Mouse (Mus musculus): Measurements from ENCODE around the gene Tbxas1. TPM values are rescaled to one million over a fixed set of nuclear protein-coding genes. Genes with fewer than 3 reads are reported as not detected.

The Tbxas1 gene
- polyA plus RNA-seq, 3 experiments from 2014 or later = 0.21 to 0.37 (median 0.25) TPM

- ATAC-seq = no peak
These were observed 48.9 kb downstream of the Tbxas1 start for GRCm38 (mm10) chr6:38923870-38924817.

DNA sequence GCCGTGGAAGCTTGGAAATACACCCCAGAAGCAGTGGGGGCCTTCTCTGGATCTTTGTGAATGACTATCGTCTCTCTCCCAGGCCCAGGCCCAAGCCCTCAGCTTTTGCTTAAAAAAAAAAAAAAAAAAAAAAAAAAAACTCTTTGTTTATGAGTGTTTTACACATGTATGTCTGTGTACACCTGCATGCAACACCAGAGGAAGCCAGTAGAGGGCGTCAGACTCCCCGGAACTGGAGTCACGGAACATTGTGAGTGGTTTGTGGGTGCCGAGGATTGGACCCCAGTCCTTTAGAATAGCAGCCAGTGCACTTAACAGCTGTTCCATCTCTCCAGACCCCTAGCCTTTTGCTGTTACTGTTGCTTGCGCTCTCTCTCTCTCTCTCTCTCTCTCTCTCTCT lies 50.5 kb downstream of the Tbxas1 start:
- no peak for ATAC-seq

- no peak for ATAC-seq
These were observed 51.1 kb downstream of the Tbxas1 start for GRCm38 (mm10) chr6:38926135-38926962.

DNA sequence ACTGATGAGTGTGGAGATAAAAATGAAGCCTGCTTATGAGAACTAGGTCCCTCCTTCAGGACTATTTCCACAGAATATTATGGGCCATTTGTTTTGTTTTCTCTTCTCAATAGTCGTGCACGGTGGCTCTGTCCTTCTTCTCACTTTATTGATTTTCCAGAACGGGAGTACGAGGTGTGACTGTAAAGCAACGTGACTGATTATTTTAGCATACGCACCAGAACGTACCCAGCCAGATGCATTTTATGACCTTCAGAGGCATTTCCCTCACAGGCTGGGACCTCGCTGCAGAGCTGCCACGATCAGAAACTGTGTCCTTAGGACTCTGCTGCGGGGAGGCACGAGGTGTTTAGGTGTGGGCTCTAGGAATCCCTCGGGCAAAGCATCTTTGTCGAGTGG lies 51.8 kb downstream of the Tbxas1 start:
- no peak for ATAC-seq

DNA sequence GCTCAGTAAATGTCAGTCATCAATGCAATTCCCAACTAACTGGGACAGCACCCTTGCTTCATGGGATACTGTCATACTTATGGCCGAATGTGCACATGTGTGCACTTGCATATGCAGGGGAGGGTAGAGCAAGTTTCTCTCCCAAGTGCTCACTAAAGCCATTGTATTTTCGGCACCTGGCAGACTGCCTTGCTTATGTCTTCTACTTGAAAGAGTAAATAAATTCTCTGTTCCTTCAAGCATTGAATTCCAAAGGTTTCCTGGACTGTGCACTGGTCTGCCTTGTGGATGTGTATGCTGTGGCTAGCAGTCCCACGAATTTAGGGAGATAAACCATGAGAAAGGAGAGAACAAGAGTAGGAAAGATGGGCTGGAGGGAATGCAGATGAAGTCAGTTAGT lies 53.3 kb downstream of the Tbxas1 start:
- no peak for ATAC-seq

- no peak for ATAC-seq
These were observed 60.8 kb downstream of the Tbxas1 start for GRCm38 (mm10) chr6:38936009-38936408.

GRCm38 (mm10) chr6:38938421-38938820 lies 63.2 kb downstream of the Tbxas1 start:
- ATAC-seq = no peak

DNA sequence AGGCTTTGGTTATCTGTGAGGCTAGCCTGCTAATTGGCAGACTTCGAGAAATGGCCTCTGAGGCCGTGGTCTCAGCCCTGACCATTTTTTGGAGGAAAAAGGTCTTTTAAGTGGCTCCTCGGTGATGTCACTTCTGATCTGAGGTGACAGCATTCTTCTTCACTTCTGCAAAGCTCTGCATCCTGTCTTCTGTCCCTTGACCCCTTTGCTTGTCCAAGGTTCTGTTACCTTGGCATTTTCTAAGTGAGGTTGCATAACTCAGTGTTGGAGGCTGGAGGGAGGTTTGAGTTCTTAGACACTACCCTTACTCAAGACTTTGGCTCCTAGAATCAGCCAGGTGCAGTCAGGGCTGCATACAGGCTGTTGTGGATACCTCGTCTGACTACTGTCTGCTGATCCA lies 63.9 kb downstream of the Tbxas1 start:
- no peak for ATAC-seq

DNA sequence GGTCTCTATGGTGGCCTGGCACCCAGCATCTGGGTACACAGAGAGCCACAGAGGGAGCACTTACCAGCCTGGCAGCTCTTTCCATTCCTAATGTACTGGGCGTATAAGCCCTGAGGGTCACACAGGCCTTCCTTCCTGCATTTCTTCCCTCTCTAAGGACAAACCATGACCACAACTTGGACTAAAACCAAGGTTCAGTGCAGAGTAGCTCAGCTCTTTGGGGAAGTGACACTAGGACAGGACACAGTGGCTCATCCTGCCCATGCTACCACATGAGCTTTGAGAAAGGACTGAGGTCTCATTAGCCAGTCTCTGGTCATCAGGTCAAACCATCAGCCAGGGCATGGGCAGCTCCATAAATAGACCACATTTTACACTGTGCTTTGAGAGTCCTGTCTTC lies 65.8 kb downstream of the Tbxas1 start:
- no peak for ATAC-seq

DNA sequence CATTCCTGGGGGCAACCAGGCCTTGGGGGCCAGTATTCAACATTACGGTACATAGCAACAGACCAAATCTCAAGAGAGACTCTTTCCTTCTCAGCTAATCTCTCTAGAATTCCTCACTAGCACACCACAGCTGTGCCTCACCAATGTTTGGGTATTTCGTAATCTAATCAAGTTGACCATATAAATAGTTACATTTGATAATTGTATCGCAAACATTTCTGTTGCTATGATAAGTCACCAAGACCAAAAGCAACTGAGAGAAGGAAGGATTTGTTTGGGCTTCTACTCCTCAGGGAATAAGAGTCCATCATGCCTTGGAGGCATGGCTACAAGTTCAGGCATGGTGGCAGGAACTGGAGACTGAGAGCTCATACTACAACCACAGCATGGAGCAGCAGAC lies 67.6 kb downstream of the Tbxas1 start:
- ATAC-seq = no peak

DNA sequence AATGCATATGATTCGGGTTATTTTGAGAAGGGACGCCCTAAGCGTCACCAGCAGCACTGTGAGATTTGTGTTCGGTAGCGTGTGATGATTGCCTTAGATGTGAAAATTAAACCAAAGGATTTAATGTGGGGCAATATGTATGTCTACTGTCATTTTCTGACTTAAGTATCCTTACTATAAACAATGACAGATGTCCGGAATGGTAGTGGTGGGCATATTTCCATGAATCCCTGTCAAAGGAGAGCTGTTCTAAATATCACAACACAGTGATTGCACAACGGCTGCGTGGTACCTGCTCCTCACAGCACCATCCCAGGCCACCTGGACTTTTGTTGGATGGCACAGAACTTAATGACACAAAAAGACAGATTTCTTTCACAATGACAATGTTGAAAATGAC lies 69.2 kb downstream of the Tbxas1 start:
- ATAC-seq = no peak

DNA sequence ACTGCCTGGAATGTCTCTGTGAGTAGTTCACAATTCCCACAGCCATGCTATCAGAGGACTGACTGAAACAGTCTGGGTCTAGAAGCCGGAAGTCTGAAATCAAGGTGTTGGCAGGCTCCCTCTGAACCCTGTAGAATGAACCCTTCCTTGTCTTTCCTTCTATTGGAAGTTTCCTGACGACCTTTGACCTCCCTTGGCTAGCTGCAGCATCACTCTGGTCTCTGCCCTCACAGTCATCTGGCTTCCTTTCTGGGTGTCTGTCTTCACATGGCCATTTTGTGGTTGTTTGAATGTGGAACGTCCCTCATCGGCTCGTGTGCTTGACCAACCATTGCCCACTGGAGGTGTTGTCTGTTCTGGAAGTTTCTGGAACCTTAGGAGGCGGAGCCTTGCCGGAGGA lies 69.6 kb downstream of the Tbxas1 start:
- no peak for ATAC-seq

DNA sequence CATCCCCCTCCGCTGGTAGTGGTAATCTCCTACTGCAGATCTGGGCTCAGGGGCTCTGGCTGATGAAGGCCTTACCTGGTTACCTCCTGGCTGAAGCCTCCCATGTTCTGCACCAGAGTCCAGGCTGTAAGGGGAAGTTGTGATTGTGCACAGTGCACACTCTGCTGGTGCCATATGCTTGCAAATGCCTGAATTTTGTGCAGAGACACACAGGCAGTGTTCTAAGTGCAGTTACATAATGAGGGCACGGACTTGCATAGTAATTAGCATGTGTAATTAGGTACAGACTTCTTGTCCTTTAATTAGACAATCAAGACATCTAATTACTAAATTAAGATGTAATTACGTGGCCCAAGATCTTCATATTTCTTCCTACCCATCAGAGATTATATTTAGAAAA lies 70.5 kb downstream of the Tbxas1 start:
- ATAC-seq = no peak

GRCm38 (mm10) chr6:38947282-38947681 lies 72.1 kb downstream of the Tbxas1 start:
- no peak for ATAC-seq

DNA sequence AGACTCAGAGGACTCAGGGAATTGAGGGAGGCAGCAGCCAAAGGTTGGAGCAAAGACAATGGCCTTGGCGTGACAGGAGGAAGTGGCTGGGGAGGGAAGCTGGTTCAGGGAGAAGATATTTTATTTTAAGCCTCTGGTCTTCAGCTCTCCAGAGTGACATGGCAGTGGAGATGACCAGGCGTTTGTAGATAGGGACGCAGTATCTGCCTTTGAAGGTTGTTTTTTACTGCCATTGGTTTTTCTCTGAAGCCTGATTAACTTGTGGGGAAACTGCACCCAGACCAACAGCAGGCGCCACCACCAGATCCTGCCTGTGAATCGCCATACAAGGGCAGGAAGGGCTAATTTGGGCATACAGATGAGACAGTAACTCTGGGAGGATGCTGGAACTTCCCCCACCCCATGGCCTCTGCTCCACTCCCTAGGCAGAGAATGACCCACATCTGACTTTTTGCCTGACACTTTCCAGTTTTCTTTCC lies 74.5 kb downstream of the Tbxas1 start:
- ATAC-seq = no peak

GRCm38 (mm10) chr6:38950341-38950740 lies 75.1 kb downstream of the Tbxas1 start:
- ATAC-seq = no peak

- no peak for ATAC-seq
These were observed 75.6 kb downstream of the Tbxas1 start for GRCm38 (mm10) chr6:38950838-38951237.

- no peak for ATAC-seq
These were observed 81.4 kb downstream of the Tbxas1 start for GRCm38 (mm10) chr6:38956641-38957040.

- ATAC-seq = no peak
These were observed 82.0 kb downstream of the Tbxas1 start for GRCm38 (mm10) chr6:38957246-38957645.

GRCm38 (mm10) chr6:38959502-38959901 lies 84.3 kb downstream of the Tbxas1 start:
- no peak for ATAC-seq

DNA sequence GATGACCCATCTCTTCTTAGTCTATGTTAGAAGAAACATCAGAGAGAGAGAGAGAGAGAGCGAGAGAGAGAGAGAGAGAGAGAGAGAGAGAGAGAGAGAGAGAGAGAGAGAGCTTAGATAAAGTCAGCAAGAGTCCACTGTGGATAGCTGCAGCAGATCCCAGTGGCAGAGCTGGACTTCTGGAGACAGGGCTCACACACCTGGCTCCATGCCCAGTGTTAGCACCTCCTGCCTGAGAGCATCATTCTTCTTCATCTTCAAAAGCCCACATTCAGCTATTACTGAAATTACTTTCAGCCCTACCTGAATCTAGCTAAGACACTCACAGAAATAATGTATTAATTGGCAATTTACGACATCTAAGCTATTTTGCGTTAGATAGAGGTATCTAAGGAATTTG lies 85.2 kb downstream of the Tbxas1 start:
- no peak for ATAC-seq

GRCm38 (mm10) chr6:38960791-38961426 lies 85.7 kb downstream of the Tbxas1 start:
- no peak for ATAC-seq

GRCm38 (mm10) chr6:38961427-38962033 lies 86.3 kb downstream of the Tbxas1 start:
- no peak for ATAC-seq

Data from inflammation-experienced regulatory T-cells, adult 6 months (primary cell).